Mouse (Mus musculus): ENCODE results near the gene Vwa8. TPM values are rescaled to one million over a fixed set of nuclear protein-coding genes. Genes with fewer than 3 reads are reported as not detected.
A peak's percentile ranks its signal among the peaks of the same experiment; 100 is the strongest.

Vwa8 gene
- polyA plus RNA-seq, 1 experiment from 2014 or later: 8.0 TPM

GRCm38 (mm10) chr14:79139918-79140825 is 291.3 kb downstream of the Vwa8 start:
- peak; percentile 61 for DNase-seq

GRCm38 (mm10) chr14:79140826-79141219 is 292.0 kb downstream of the Vwa8 start:
- Histone ChIP-seq H3K4me1 (ENCODE audit: control insufficient read depth, insufficient read depth, low read length) (peaks cover 12% of the 10 kb centered on the region; the same call in 1 of the 2 replicates), H3K27me3 (ENCODE audit: control insufficient read depth, insufficient read depth, low read length) (no peaks in the 10 kb centered on the region), H3K36me3 (ENCODE audit: control insufficient read depth, insufficient read depth, low read length) (no peaks in the 10 kb centered on the region), H3K4me3 (replicated peaks; ENCODE audit: low read depth, low read length) (no peak overlapping the region), H3K27ac (replicated peaks; ENCODE audit: low read depth, low read length) (peak overlapping the region; percentile 45; the same call in 1 of the 2 replicates), H3K4me2 (ENCODE audit: low read length) (no peak overlapping the region), H3K9me3 (ENCODE audit: control insufficient read depth, low read length) (no peaks in the 10 kb centered on the region), H3K9ac (replicated peaks; ENCODE audit: low read length) (no peak overlapping the region)
- 78% methylated on average over 2 of the region's 2 CpGs for WGBS
- DNase-seq: peak; percentile 31
- ATAC-seq (ENCODE audit: low FRiP score, low TSS enrichment): peak; percentile 27; the same call in 1 of the 2 replicates

More at GRCm38 (mm10) chr14:79139918-79140825, 291.3 kb downstream of the Vwa8 start:
- WGBS: 34% methylated on average over 19 of the region's 19 CpGs
- Histone ChIP-seq H3K4me1 (ENCODE audit: control insufficient read depth, insufficient read depth, low read length) (peaks cover 12% of the 10 kb centered on the region; the same call in 1 of the 2 replicates), H3K27me3 (ENCODE audit: control insufficient read depth, insufficient read depth, low read length) (no peaks in the 10 kb centered on the region), H3K9ac (replicated peaks; ENCODE audit: low read length) (no peak overlapping the region; the same call in 1 of the 2 replicates), H3K9me3 (ENCODE audit: control insufficient read depth, low read length) (no peaks in the 10 kb centered on the region), H3K4me2 (ENCODE audit: low read length) (peak overlapping the region; percentile 11; the same call in 1 of the 2 replicates), H3K27ac (replicated peaks; ENCODE audit: low read depth, low read length) (peak overlapping the region; percentile 45), H3K36me3 (ENCODE audit: control insufficient read depth, insufficient read depth, low read length) (no peaks in the 10 kb centered on the region), H3K4me3 (replicated peaks; ENCODE audit: low read depth, low read length) (no peak overlapping the region)
- no peak for ATAC-seq (ENCODE audit: low FRiP score, low TSS enrichment)

- DNase-seq: no peak
- 87% methylated on average over 4 of the region's 4 CpGs for WGBS
Observed at GRCm38 (mm10) chr14:79142342-79142741, 293.5 kb downstream of the Vwa8 start.

GRCm38 (mm10) chr14:79143696-79144095 is 294.8 kb downstream of the Vwa8 start:
- Histone ChIP-seq H3K9ac (replicated peaks; ENCODE audit: low read length) (no peak overlapping the region), H3K4me3 (replicated peaks; ENCODE audit: low read depth, low read length) (no peak overlapping the region), H3K27ac (replicated peaks; ENCODE audit: low read depth, low read length) (no peak overlapping the region), H3K4me2 (ENCODE audit: low read length) (no peak overlapping the region), H3K27me3 (ENCODE audit: control insufficient read depth, insufficient read depth, low read length) (no peaks in the 10 kb centered on the region), H3K4me1 (ENCODE audit: control insufficient read depth, insufficient read depth, low read length) (peaks cover 12% of the 10 kb centered on the region; the same call in 1 of the 2 replicates), H3K9me3 (ENCODE audit: control insufficient read depth, low read length) (no peaks in the 10 kb centered on the region), H3K36me3 (ENCODE audit: control insufficient read depth, insufficient read depth, low read length) (no peaks in the 10 kb centered on the region)
- no peak for ATAC-seq (ENCODE audit: low FRiP score, low TSS enrichment)
- 94% methylated on average over 9 of the region's 9 CpGs for WGBS
- no peak for DNase-seq

More at GRCm38 (mm10) chr14:79142342-79142741, 293.5 kb downstream of the Vwa8 start:
- no peak for ATAC-seq (ENCODE audit: low FRiP score, low TSS enrichment)
- Histone ChIP-seq H3K27ac (replicated peaks; ENCODE audit: low read depth, low read length) (no peak overlapping the region), H3K9me3 (ENCODE audit: control insufficient read depth, low read length) (no peaks in the 10 kb centered on the region), H3K4me1 (ENCODE audit: control insufficient read depth, insufficient read depth, low read length) (peaks cover 12% of the 10 kb centered on the region; the same call in 1 of the 2 replicates), H3K36me3 (ENCODE audit: control insufficient read depth, insufficient read depth, low read length) (no peaks in the 10 kb centered on the region), H3K4me3 (replicated peaks; ENCODE audit: low read depth, low read length) (no peak overlapping the region), H3K9ac (replicated peaks; ENCODE audit: low read length) (no peak overlapping the region), H3K27me3 (ENCODE audit: control insufficient read depth, insufficient read depth, low read length) (no peaks in the 10 kb centered on the region), H3K4me2 (ENCODE audit: low read length) (no peak overlapping the region)

GRCm38 (mm10) chr14:79144278-79145224 is 295.7 kb downstream of the Vwa8 start:
- 89% methylated on average over 13 of the region's 13 CpGs for WGBS
- Histone ChIP-seq H3K4me3 (replicated peaks; ENCODE audit: low read depth, low read length) (no peak overlapping the region), H3K27me3 (ENCODE audit: control insufficient read depth, insufficient read depth, low read length) (no peaks in the 10 kb centered on the region), H3K4me1 (ENCODE audit: control insufficient read depth, insufficient read depth, low read length) (peaks cover 12% of the 10 kb centered on the region; the same call in 1 of the 2 replicates), H3K4me2 (ENCODE audit: low read length) (no peak overlapping the region), H3K27ac (replicated peaks; ENCODE audit: low read depth, low read length) (no peak overlapping the region), H3K36me3 (ENCODE audit: control insufficient read depth, insufficient read depth, low read length) (no peaks in the 10 kb centered on the region), H3K9me3 (ENCODE audit: control insufficient read depth, low read length) (no peaks in the 10 kb centered on the region), H3K9ac (replicated peaks; ENCODE audit: low read length) (no peak overlapping the region)
- DNase-seq: no peak
- ATAC-seq (ENCODE audit: low FRiP score, low TSS enrichment): no peak

- ATAC-seq (ENCODE audit: low FRiP score, low TSS enrichment): no peak
- no peak overlapping the region for H3K9ac ChIP-seq (replicated peaks; ENCODE audit: low read length)
- 88% methylated on average over 7 of the region's 7 CpGs for WGBS
- H3K27me3 ChIP-seq (ENCODE audit: control insufficient read depth, insufficient read depth, low read length): no peaks in the 10 kb centered on the region
- H3K4me3 ChIP-seq (replicated peaks; ENCODE audit: low read depth, low read length): no peak overlapping the region
- no peak overlapping the region for H3K27ac ChIP-seq (replicated peaks; ENCODE audit: low read depth, low read length)
- H3K4me2 ChIP-seq (ENCODE audit: low read length): no peak overlapping the region
- H3K9me3 ChIP-seq (ENCODE audit: control insufficient read depth, low read length): no peaks in the 10 kb centered on the region
- H3K4me1 ChIP-seq (ENCODE audit: control insufficient read depth, insufficient read depth, low read length): no peaks in the 10 kb centered on the region
- H3K36me3 ChIP-seq (ENCODE audit: control insufficient read depth, insufficient read depth, low read length): no peaks in the 10 kb centered on the region
- no peak for DNase-seq
Observed at GRCm38 (mm10) chr14:79151711-79152110, 302.9 kb downstream of the Vwa8 start.

- Histone ChIP-seq H3K4me3 (replicated peaks; ENCODE audit: low read depth, low read length) (no peak overlapping the region), H3K27me3 (ENCODE audit: control insufficient read depth, insufficient read depth, low read length) (no peaks in the 10 kb centered on the region), H3K27ac (replicated peaks; ENCODE audit: low read depth, low read length) (no peak overlapping the region), H3K4me2 (ENCODE audit: low read length) (no peak overlapping the region), H3K36me3 (ENCODE audit: control insufficient read depth, insufficient read depth, low read length) (no peaks in the 10 kb centered on the region), H3K4me1 (ENCODE audit: control insufficient read depth, insufficient read depth, low read length) (peaks cover 3% of the 10 kb centered on the region; the same call in 1 of the 2 replicates), H3K9ac (replicated peaks; ENCODE audit: low read length) (no peak overlapping the region), H3K9me3 (ENCODE audit: control insufficient read depth, low read length) (no peaks in the 10 kb centered on the region)
- no peak for DNase-seq
- WGBS: 88% methylated on average over 6 of the region's 6 CpGs
- no peak for ATAC-seq (ENCODE audit: low FRiP score, low TSS enrichment)
Observed at GRCm38 (mm10) chr14:79153896-79154295, 305.0 kb downstream of the Vwa8 start.

- no peak overlapping the region for H3K27ac ChIP-seq (replicated peaks; ENCODE audit: low read depth, low read length)
- H3K4me3 ChIP-seq (replicated peaks; ENCODE audit: low read depth, low read length): no peak overlapping the region
- peaks cover 3% of the 10 kb centered on the region; the same call in 1 of the 2 replicates for H3K4me1 ChIP-seq (ENCODE audit: control insufficient read depth, insufficient read depth, low read length)
- no peak overlapping the region for H3K9ac ChIP-seq (replicated peaks; ENCODE audit: low read length)
- no peaks in the 10 kb centered on the region for H3K9me3 ChIP-seq (ENCODE audit: control insufficient read depth, low read length)
- WGBS: 69% methylated on average over 11 of the region's 11 CpGs
- ATAC-seq (ENCODE audit: low FRiP score, low TSS enrichment) (no peak), DNase-seq (no peak)
- no peaks in the 10 kb centered on the region for H3K36me3 ChIP-seq (ENCODE audit: control insufficient read depth, insufficient read depth, low read length)
- no peaks in the 10 kb centered on the region for H3K27me3 ChIP-seq (ENCODE audit: control insufficient read depth, insufficient read depth, low read length)
- no peak overlapping the region for H3K4me2 ChIP-seq (ENCODE audit: low read length)
Observed at GRCm38 (mm10) chr14:79154961-79155360, 306.1 kb downstream of the Vwa8 start.

Data from midbrain, embryonic 14.5 days (tissue).